Mouse (Mus musculus): ENCODE results near the gene 3830406C13Rik. TPM values are rescaled to one million over a fixed set of nuclear protein-coding genes. Genes with fewer than 3 reads are reported as not detected.

3830406C13Rik gene
- polyA plus RNA-seq, 1 experiment = 8.7 TPM

GRCm38 (mm10) chr14:12348089-12348488 is 64.1 kb downstream of the 3830406C13Rik start, which contains the start of gene Fezf2:
Gene Fezf2, minus strand, starts transcription at chr14:12348189.
- Histone ChIP-seq H3K27me3 (ENCODE audit: control insufficient read depth, insufficient read depth, insufficient read length) (peaks cover 54% of the 10 kb centered on the region), H3K4me3 (no peak within 1 kb of the TSS), H3ac (ENCODE audit: control insufficient read depth, insufficient read length) (no peak within 1 kb of the TSS), H3K79me2 (ENCODE audit: control insufficient read depth, insufficient read depth) (no peaks in the 10 kb centered on the region), H3K36me3 (ENCODE audit: control insufficient read depth, insufficient read depth) (no peaks in the 10 kb centered on the region), H3K4me2 (ENCODE audit: low read depth) (no peak within 1 kb of the TSS)
- no peak for TF ChIP-seq REST (IDR thresholded peaks at IDR 0.05; ENCODE audit: insufficient read depth, insufficient read length)
- no peak for TF ChIP-seq MAX (IDR thresholded peaks at IDR 0.05; ENCODE audit: low read depth)
- no peak for TF ChIP-seq TCF3 (IDR thresholded peaks at IDR 0.05; ENCODE audit: insufficient read length, low read depth)
- no peak for TF ChIP-seq POLR2A (IDR thresholded peaks at IDR 0.05; ENCODE audit: insufficient read length, low read depth)
- no peak for TF ChIP-seq POLR2AphosphoS2 (IDR thresholded peaks at IDR 0.05; ENCODE audit: insufficient read length, low read depth)
- no peak for TF ChIP-seq SRF (IDR thresholded peaks at IDR 0.05; ENCODE audit: control insufficient read depth, insufficient read length, low read depth)
- no peak for TF ChIP-seq TCF12 (IDR thresholded peaks at IDR 0.05; ENCODE audit: insufficient read depth, poor library complexity, severe bottlenecking)
- no peak for TF ChIP-seq MYOG (IDR thresholded peaks at IDR 0.05; ENCODE audit: control insufficient read depth in 1 of 3, insufficient read depth in 1 of 3, insufficient read length in 2 of 3, low read depth in 2 of 3)

GRCm38 (mm10) chr14:12349334-12350090 is 65.5 kb downstream of the 3830406C13Rik start:
- Histone ChIP-seq H3ac (ENCODE audit: control insufficient read depth, insufficient read length) (no peak overlapping the region), H3K79me2 (ENCODE audit: control insufficient read depth, insufficient read depth) (no peaks in the 10 kb centered on the region), H3K4me3 (no peak overlapping the region), H3K36me3 (ENCODE audit: control insufficient read depth, insufficient read depth) (no peaks in the 10 kb centered on the region), H3K27me3 (ENCODE audit: control insufficient read depth, insufficient read depth, insufficient read length) (peaks cover 40% of the 10 kb centered on the region), H3K4me2 (ENCODE audit: low read depth) (no peak overlapping the region)
- TF ChIP-seq E2F4 (IDR thresholded peaks at IDR 0.05; ENCODE audit: insufficient read depth) = no peak
- TF ChIP-seq REST (IDR thresholded peaks at IDR 0.05; ENCODE audit: insufficient read depth, insufficient read length) = no peak
- no peak for TF ChIP-seq POLR2AphosphoS2 (IDR thresholded peaks at IDR 0.05; ENCODE audit: insufficient read length, low read depth)

GRCm38 (mm10) chr14:12350271-12350916 is 66.4 kb downstream of the 3830406C13Rik start:
- Histone ChIP-seq H3K4me3 (no peak overlapping the region), H3K4me2 (ENCODE audit: low read depth) (no peak overlapping the region), H3K36me3 (ENCODE audit: control insufficient read depth, insufficient read depth) (no peaks in the 10 kb centered on the region), H3ac (ENCODE audit: control insufficient read depth, insufficient read length) (no peak overlapping the region), H3K27me3 (ENCODE audit: control insufficient read depth, insufficient read depth, insufficient read length) (peaks cover 34% of the 10 kb centered on the region), H3K79me2 (ENCODE audit: control insufficient read depth, insufficient read depth) (no peaks in the 10 kb centered on the region)
- TF ChIP-seq MYOG (IDR thresholded peaks at IDR 0.05; ENCODE audit: control insufficient read depth in 1 of 3, insufficient read depth in 1 of 3, insufficient read length in 2 of 3, low read depth in 2 of 3) (no peak), TCF3 (IDR thresholded peaks at IDR 0.05; ENCODE audit: insufficient read length, low read depth) (no peak), MAX (IDR thresholded peaks at IDR 0.05; ENCODE audit: low read depth) (no peak), USF1 (IDR thresholded peaks at IDR 0.05; ENCODE audit: low read depth) (no peak), SRF (IDR thresholded peaks at IDR 0.05; ENCODE audit: control insufficient read depth, insufficient read length, low read depth) (no peak), REST (IDR thresholded peaks at IDR 0.05; ENCODE audit: insufficient read depth, insufficient read length) (no peak), CEBPB (IDR thresholded peaks at IDR 0.05; ENCODE audit: insufficient read depth, poor library complexity, severe bottlenecking) (no peak), POLR2AphosphoS2 (IDR thresholded peaks at IDR 0.05; ENCODE audit: insufficient read length, low read depth) (no peak), MYOD1 (IDR thresholded peaks at IDR 0.05; ENCODE audit: control insufficient read depth in 1 of 3, insufficient read length in 2 of 3, low read depth in 2 of 3) (no peak), POLR2A (IDR thresholded peaks at IDR 0.05; ENCODE audit: insufficient read length, low read depth) (no peak), TCF12 (IDR thresholded peaks at IDR 0.05; ENCODE audit: insufficient read depth, poor library complexity, severe bottlenecking) (no peak), E2F4 (IDR thresholded peaks at IDR 0.05; ENCODE audit: insufficient read depth) (no peak)

Other genes starting within 250 kb of the 3830406C13Rik start
- 0.05 TPM for gene Gm49355, start 197 bp upstream of the 3830406C13Rik start, polyA plus RNA-seq (2012; fragmentation: generic; extraction: Trizol)
- gene Fezf2, start 64.0 kb downstream of the 3830406C13Rik start, polyA plus RNA-seq (2012; fragmentation: generic; extraction: Trizol) = not detected